Mouse (Mus musculus) skeletal muscle tissue, adult 2 months (tissue): ENCODE data around the gene Jup.

Experiments
- DNase-seq: peaks from one replicate; pipeline ENCODE4 v3.0.0-alpha.2; 2012; ENCODE audit warnings: low read depth, low spot score

Gene Jup

GRCm38 (mm10) chr11:100320172-100320630 is 77.4 kb downstream of the Jup start:
- DNase-seq = peak; percentile 99

- DNase-seq = peak; percentile 100
These were observed 77.9 kb downstream of the Jup start, which contains the start of gene Eif1 for GRCm38 (mm10) chr11:100319492-100320171. TSS of gene Eif1 (plus strand) at chr11:100319885.
